Mouse (Mus musculus) olfactory bulb, adult 2 months (tissue): Measurements from ENCODE around the gene Prdx2.

Source experiments
- CTCF ChIP-seq: fragments of 200-500 bp; IDR thresholded peaks from 2 replicates; pipeline ENCODE4 v1.5.1; 2012; ENCODE audit warnings: low read depth, mild to moderate bottlenecking, low read length, moderate library complexity; ENCODE audit not compliant: insufficient read depth
- POLR2A ChIP-seq: fragments of 200-500 bp; IDR thresholded peaks from 2 replicates; pipeline ENCODE4 v1.6.1; 2012; ENCODE audit warnings: mild to moderate bottlenecking, low read depth, low read length, moderate library complexity; ENCODE audit not compliant: insufficient read depth

- TF ChIP-seq CTCF: no peak
- no peak for TF ChIP-seq POLR2A
Measured at GRCm38 (mm10) chr8:84937620-84938485, 31.5 kb upstream of the Prdx2 start.
